Mouse (Mus musculus): ENCODE measurements around the gene Gm21988. TPM values are rescaled to one million over a fixed set of nuclear protein-coding genes. Genes with fewer than 3 reads are reported as not detected.
A peak's percentile ranks its signal among the peaks of the same experiment; 100 is the strongest.

The Gm21988 gene
- polyA plus RNA-seq, 1 experiment, result 8.7 TPM

- no peak for DNase-seq (ENCODE audit: low spot score)
These were observed 2.9 kb downstream of the Gm21988 start for GRCm38 (mm10) chr11:70236717-70237116.

- DNase-seq (ENCODE audit: low spot score), result no peak
These were observed 4.3 kb downstream of the Gm21988 start for GRCm38 (mm10) chr11:70235254-70235900.

- DNase-seq (ENCODE audit: low spot score), result no peak
These were observed 5.1 kb downstream of the Gm21988 start for GRCm38 (mm10) chr11:70234497-70234896.

GRCm38 (mm10) chr11:70234037-70234436 lies 5.6 kb downstream of the Gm21988 start:
- no peak for DNase-seq (ENCODE audit: low spot score)

GRCm38 (mm10) chr11:70233016-70233415 lies 6.6 kb downstream of the Gm21988 start:
- no peak for DNase-seq (ENCODE audit: low spot score)

- no peak for DNase-seq (ENCODE audit: low spot score)
These were observed 7.1 kb downstream of the Gm21988 start for GRCm38 (mm10) chr11:70232546-70232945.

- DNase-seq (ENCODE audit: low spot score), result peak; percentile 67
These were observed 9.3 kb downstream of the Gm21988 start for GRCm38 (mm10) chr11:70230239-70230727.

GRCm38 (mm10) chr11:70229260-70230010 lies 10.2 kb downstream of the Gm21988 start, which contains the start of gene Bcl6b:
Bcl6b (minus strand) TSS chr11:70229798.
- DNase-seq (ENCODE audit: low spot score), result no peak

- DNase-seq (ENCODE audit: low spot score), result no peak
These were observed 10.8 kb downstream of the Gm21988 start for GRCm38 (mm10) chr11:70228828-70229227.

- DNase-seq (ENCODE audit: low spot score), result no peak
These were observed 11.9 kb downstream of the Gm21988 start for GRCm38 (mm10) chr11:70227661-70228245.

GRCm38 (mm10) chr11:70227126-70227525 lies 12.5 kb downstream of the Gm21988 start:
- no peak for DNase-seq (ENCODE audit: low spot score)

GRCm38 (mm10) chr11:70226602-70226890 lies 13.1 kb downstream of the Gm21988 start:
- no peak for DNase-seq (ENCODE audit: low spot score)

GRCm38 (mm10) chr11:70225798-70226601 lies 13.6 kb downstream of the Gm21988 start:
- DNase-seq (ENCODE audit: low spot score), result no peak

GRCm38 (mm10) chr11:70223724-70224123 lies 15.9 kb downstream of the Gm21988 start:
- DNase-seq (ENCODE audit: low spot score), result no peak

- no peak for DNase-seq (ENCODE audit: low spot score)
These were observed 17.8 kb downstream of the Gm21988 start for GRCm38 (mm10) chr11:70221603-70222500.

- DNase-seq (ENCODE audit: low spot score), result peak; percentile 74
These were observed 18.7 kb downstream of the Gm21988 start, which contains the start of gene Slc16a13 for GRCm38 (mm10) chr11:70220731-70221602. Slc16a13 (minus strand) TSS chr11:70221064.

- DNase-seq (ENCODE audit: low spot score), result no peak
These were observed 19.3 kb downstream of the Gm21988 start for GRCm38 (mm10) chr11:70220323-70220722.

- no peak for DNase-seq (ENCODE audit: low spot score)
These were observed 19.8 kb downstream of the Gm21988 start for GRCm38 (mm10) chr11:70219873-70220272.

- DNase-seq (ENCODE audit: low spot score), result no peak
These were observed 20.7 kb downstream of the Gm21988 start for GRCm38 (mm10) chr11:70218741-70219470.

Data from urinary bladder, adult 2 months (tissue).